Mouse (Mus musculus) cerebellum, adult 2 months (tissue): Measurements from ENCODE around the gene Als2cr12.
"Not testable (repeated sequence)": the region's sequence is repeated elsewhere in the genome, so short reads cannot be mapped to it uniquely, and the experiment has no call there.

Experiments used
- CTCF ChIP-seq: fragments of 200-500 bp; IDR thresholded peaks from 2 replicates; pipeline ENCODE4 v1.5.1; 2011; ENCODE audit warnings: low read depth, mild to moderate bottlenecking, control low read depth, low read length, moderate library complexity, borderline replicate concordance; ENCODE audit not compliant: insufficient read depth
- POLR2A ChIP-seq: fragments of 200-500 bp; IDR thresholded peaks from 2 replicates; pipeline ENCODE4 v1.6.1; 2011; ENCODE audit warnings: low read length, control low read depth, borderline replicate concordance; ENCODE audit not compliant: insufficient read depth

DNA sequence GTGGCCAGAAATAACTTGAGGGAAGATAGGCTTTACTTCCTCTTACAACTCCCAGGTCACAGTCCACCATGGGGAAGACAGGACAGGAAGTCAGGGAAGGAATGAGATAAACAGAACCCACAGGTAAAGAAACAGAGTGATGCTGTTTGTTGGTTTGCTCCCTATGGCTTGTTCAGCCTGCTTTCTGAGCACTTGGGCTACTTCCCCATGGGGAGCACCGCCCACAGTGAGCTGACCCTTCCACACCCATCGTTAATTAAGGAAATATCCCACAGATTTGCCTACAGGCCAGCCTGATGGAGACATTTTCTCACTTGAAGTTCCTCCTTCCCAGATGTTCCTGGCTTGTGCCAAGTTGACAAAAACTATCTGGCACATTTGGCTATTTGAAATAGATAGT is 66.9 kb downstream of the Als2cr12 start:
- not testable (repeated sequence) for TF ChIP-seq CTCF, POLR2A
